Mouse (Mus musculus) cerebellum, adult 9-11 months (tissue): ENCODE data around the gene Olfr30.
"Not testable (repeated sequence)": the region's sequence is repeated elsewhere in the genome, so short reads cannot be mapped to it uniquely, and the experiment has no call there.

Source experiments
- DNase-seq: peaks from one replicate; pipeline ENCODE4 v3.0.0; 2022

Olfr30 gene

GRCm38 (mm10) chr11:58462170-58462569 is at the start of gene Olfr30:
Olfr30 (minus strand) TSS chr11:58462270.
- DNase-seq: no peak

GRCm38 (mm10) chr11:58509058-58509457 is 47.0 kb upstream of the Olfr30 start:
- not testable (repeated sequence) for DNase-seq

GRCm38 (mm10) chr11:58502472-58502871 is 40.4 kb upstream of the Olfr30 start, which contains the start of gene Olfr331:
Olfr331 (minus strand) TSS chr11:58502572.
- not testable (repeated sequence) for DNase-seq

- no peak for DNase-seq
Measured at GRCm38 (mm10) chr11:58499290-58499689, 37.2 kb upstream of the Olfr30 start.

- DNase-seq: no peak
Measured at GRCm38 (mm10) chr11:58498761-58499160, 36.7 kb upstream of the Olfr30 start.

GRCm38 (mm10) chr11:58492455-58492854 is 30.4 kb upstream of the Olfr30 start, which contains the start of gene Olfr332:
Olfr332 (minus strand) TSS chr11:58492555.
- no peak for DNase-seq

- no peak for DNase-seq
Measured at GRCm38 (mm10) chr11:58453592-58453991, 8.5 kb downstream of the Olfr30 start.

GRCm38 (mm10) chr11:58452759-58453158 is 9.3 kb downstream of the Olfr30 start, which contains the start of gene Lypd9:
Lypd9 (minus strand) TSS chr11:58452923.
- no peak for DNase-seq

GRCm38 (mm10) chr11:58437866-58438265 is 24.2 kb downstream of the Olfr30 start:
- no peak for DNase-seq

- no peak for DNase-seq
Measured at GRCm38 (mm10) chr11:58432259-58432658, 29.8 kb downstream of the Olfr30 start, which contains the start of gene Gm12253. Gm12253 (plus strand) TSS chr11:58432559.

- no peak for DNase-seq
Measured at GRCm38 (mm10) chr11:58420815-58421214, 41.3 kb downstream of the Olfr30 start, which contains the start of gene 1810065E05Rik. 1810065E05Rik (plus strand) TSS chr11:58421111.

- DNase-seq: no peak
Measured at GRCm38 (mm10) chr11:58418336-58418735, 43.7 kb downstream of the Olfr30 start.

- DNase-seq: no peak
Measured at GRCm38 (mm10) chr11:58408066-58408465, 54.0 kb downstream of the Olfr30 start.
